Mouse (Mus musculus) testis, adult 2 months (tissue): ENCODE data around the gene Abtb2.

Source experiments
- CTCF ChIP-seq: fragments of 200-500 bp; IDR thresholded peaks from 2 replicates; pipeline ENCODE4 v1.5.1; 2012; ENCODE audit warnings: low read depth, mild to moderate bottlenecking, inconsistent platforms, low read length, moderate library complexity; ENCODE audit not compliant: control insufficient read depth, insufficient read depth, insufficient replicate concordance
- POLR2A ChIP-seq: fragments of 200-500 bp; IDR thresholded peaks from 2 replicates; pipeline ENCODE4 v1.6.1; 2012; ENCODE audit warnings: low read depth, mild to moderate bottlenecking, inconsistent platforms, low read length, moderate library complexity; ENCODE audit not compliant: control insufficient read depth

- no peak for TF ChIP-seq POLR2A
- TF ChIP-seq CTCF, result no peak
These were observed 121.0 kb downstream of the Abtb2 start for GRCm38 (mm10) chr2:103687143-103687542.
